Comparison of ENCODE assay signal across 13 mouse cellular contexts in the genomic region with DNA sequence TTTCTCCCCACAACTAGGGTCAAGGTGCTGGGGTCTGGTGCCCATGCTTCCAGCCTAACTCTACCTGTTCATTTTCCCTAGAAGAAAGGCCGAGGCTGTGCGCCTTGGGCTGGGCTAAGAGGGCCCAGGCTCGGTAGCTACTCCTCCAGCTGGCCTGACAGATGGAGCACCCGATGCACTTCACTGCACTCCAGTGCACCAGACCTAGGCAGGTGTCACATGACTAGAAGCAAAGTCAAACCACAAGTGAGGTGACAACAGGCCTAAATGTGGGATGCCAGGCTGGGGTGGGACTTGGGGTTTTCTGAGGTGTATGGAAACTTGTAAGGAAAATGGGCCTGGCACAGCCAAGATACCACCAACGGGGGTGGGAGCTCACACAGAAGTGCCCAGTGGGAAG. TPM values are rescaled to one million over a fixed set of nuclear protein-coding genes. Genes with fewer than 3 reads are reported as not detected.
DNase-seq lines count a peak whose midpoint lies in the region; ATAC-seq and TF ChIP-seq lines count a peak whose summit lies in the region.
"Had no signal": no experiment of that assay in that cellular context is flagged by ENCODE, and none has a peak within 500 bp of the region (broad histone marks: within the 10 kb centered on the region; RNA-seq: fewer than 3 reads in every experiment).

No protein-coding gene starts in this region.

- peaks cover 12% of the 10 kb centered on the region; the same call in 1 of the 2 replicates for H3K36me3 ChIP-seq in hindbrain, postnatal 0 days (ENCODE audit: insufficient read depth, low read length)
- peaks cover 96% of the 10 kb centered on the region for H3K36me3 ChIP-seq in hindbrain, embryonic 10.5 days

- DNase-seq in hindbrain, postnatal 0 days (ENCODE audit: low spot score), result peak; percentile 66
- no peak for DNase-seq in hindbrain, embryonic 10.5 days (ENCODE audit: low spot score)
- peak; percentile 80 for DNase-seq in cerebellum, adult 11 months
- DNase-seq in cerebellum, postnatal 25 days, result peak; percentile 85 to 88
- DNase-seq in kidney, postnatal 25 days, result peak; percentile 65 to 88
- DNase-seq in left cerebral cortex, adult 9 months (ENCODE audit: low spot score in 2 of 2), result no peak
- no peak for DNase-seq in gastrocnemius, postnatal 36 days
- DNase-seq: liver, embryonic 13.5 days; thymus, adult 2 months had no signal

- ATAC-seq in hindbrain, postnatal 0 days, result no peak
- ATAC-seq: midbrain, embryonic 13.5 days had no signal

- 58% methylated on average over 5 of the region's 5 CpGs for WGBS in hindbrain, postnatal 0 days
- WGBS in hindbrain, embryonic 10.5 days, result 88% methylated on average over 5 of the region's 5 CpGs

- H3K4me2 ChIP-seq in hindbrain, postnatal 0 days (ENCODE audit: low read depth, low read length), result no peak overlapping the region
- H3K4me2 ChIP-seq: heart, embryonic 15.5 days; hindbrain, embryonic 15.5 days; liver, embryonic 13.5 days; midbrain, embryonic 13.5 days; neural tube, embryonic 12.5 days had no signal

- H3K4me3 ChIP-seq in hindbrain, postnatal 0 days (ENCODE audit: low read length), result no peak overlapping the region
- H3K4me3 ChIP-seq in hindbrain, embryonic 10.5 days, result no peak overlapping the region
- H3K4me3 ChIP-seq: heart, embryonic 15.5 days; hindbrain, embryonic 15.5 days; liver, embryonic 13.5 days; midbrain, embryonic 13.5 days; neural tube, embryonic 12.5 days had no signal

- intact Hi-C loops in gastrocnemius, postnatal 36 days (cut with DNase I), result loop anchor here (10.0 kb wide), 1 partner anchor 382 kb away; no protein-coding TSS in a partner anchor

- H3K9me3 ChIP-seq in hindbrain, postnatal 0 days (ENCODE audit: low read length), result no peaks in the 10 kb centered on the region
- no peaks in the 10 kb centered on the region for H3K9me3 ChIP-seq in hindbrain, embryonic 10.5 days
- H3K9me3 ChIP-seq: heart, embryonic 15.5 days; hindbrain, embryonic 15.5 days; liver, embryonic 13.5 days; midbrain, embryonic 13.5 days; neural tube, embryonic 12.5 days had no signal

- H3K4me1 ChIP-seq in hindbrain, postnatal 0 days (ENCODE audit: insufficient read depth, low read length), result peaks cover 4% of the 10 kb centered on the region; the same call in 1 of the 2 replicates
- H3K4me1 ChIP-seq in hindbrain, embryonic 10.5 days (replicated peaks), result peaks cover 18% of the 10 kb centered on the region
- H3K4me1 ChIP-seq: neural tube, embryonic 12.5 days had no signal

- no peak overlapping the region for H3K9ac ChIP-seq in hindbrain, postnatal 0 days (replicated peaks; ENCODE audit: low read length)
- H3K9ac ChIP-seq: heart, embryonic 15.5 days; hindbrain, embryonic 15.5 days; liver, embryonic 13.5 days; neural tube, embryonic 12.5 days had no signal

- no peak for TF ChIP-seq CTCF in hindbrain, postnatal 0 days (IDR thresholded peaks at IDR 0.05; ENCODE audit: low read depth)

- H3K27me3 ChIP-seq in hindbrain, postnatal 0 days (ENCODE audit: insufficient read depth, low read length), result no peaks in the 10 kb centered on the region
- no peaks in the 10 kb centered on the region for H3K27me3 ChIP-seq in hindbrain, embryonic 10.5 days (ENCODE audit: insufficient read depth, poor library complexity, severe bottlenecking)
- H3K27me3 ChIP-seq: heart, embryonic 15.5 days; hindbrain, embryonic 15.5 days; liver, embryonic 13.5 days; midbrain, embryonic 13.5 days; neural tube, embryonic 12.5 days had no signal

- H3K27ac ChIP-seq in hindbrain, postnatal 0 days, result peak overlapping the region; percentile 52; the same call in 1 of the 2 replicates
- no peak overlapping the region for H3K27ac ChIP-seq in hindbrain, embryonic 10.5 days
- H3K27ac ChIP-seq: heart, embryonic 15.5 days; hindbrain, embryonic 15.5 days; liver, embryonic 13.5 days; midbrain, embryonic 13.5 days; neural tube, embryonic 12.5 days had no signal

RNA-seq across cellular contexts. Expression of a gene that starts 9.1 kb away (rescaled TPM):
- total RNA-seq in hindbrain, postnatal 0 days (2014; rRNA removed), result 43.5 and 56.2 TPM in 2 replicates
- 31.8 and 35.9 TPM in 2 replicates for polyA plus RNA-seq in hindbrain, postnatal 0 days (2015; fragmentation: Nextera tagmentation; extraction: Ambion mirVana)
- 48.8 and 50.0 TPM in 2 replicates for polyA plus RNA-seq in hindbrain, embryonic 10.5 days (2016; fragmentation: Nextera tagmentation; extraction: Ambion mirVana)
- 1 to 10 TPM; 4.7 to 5.4 TPM for total RNA-seq in gastrocnemius, postnatal 36 days (2021)

RNA-seq across cellular contexts. Expression of a gene that starts 23.5 kb away (rescaled TPM):
- 0.68 and 1.9 TPM in 2 replicates for total RNA-seq in hindbrain, postnatal 0 days (2014; rRNA removed)
- 0.87 and 1.0 TPM in 2 replicates for polyA plus RNA-seq in hindbrain, postnatal 0 days (2015; fragmentation: Nextera tagmentation; extraction: Ambion mirVana)
- polyA plus RNA-seq in hindbrain, embryonic 10.5 days (2016; fragmentation: Nextera tagmentation; extraction: Ambion mirVana), result 1.0 and 1.2 TPM in 2 replicates
- 1 to 10 TPM; 1.5 to 1.8 TPM for total RNA-seq in gastrocnemius, postnatal 36 days (2021)

Comparison
In these comparisons a context has a peak if more than half of its experiments do, and no peak if none do; other contexts are left out.
1. DNase-seq: peak in hindbrain, postnatal 0 days (single experiment), cerebellum, adult 11 months (single experiment), cerebellum, postnatal 25 days (2 of 2) and kidney, postnatal 25 days (2 of 2); none in hindbrain, embryonic 10.5 days (single experiment), left cerebral cortex, adult 9 months (0 of 2) and gastrocnemius, postnatal 36 days (0 of 2).